Mouse (Mus musculus): ENCODE results near the gene Col26a1. TPM values are rescaled to one million over a fixed set of nuclear protein-coding genes. Genes with fewer than 3 reads are reported as not detected.

Gene Col26a1
- polyA plus RNA-seq, 1 experiment, result 1.00 TPM

- Histone ChIP-seq H3K36me3 (ENCODE audit: control insufficient read depth, insufficient read depth) (no peaks in the 10 kb centered on the region), H3ac (ENCODE audit: control insufficient read depth, insufficient read length) (no peak overlapping the region), H3K27me3 (ENCODE audit: control insufficient read depth, insufficient read depth, insufficient read length) (no peaks in the 10 kb centered on the region), H3K4me2 (ENCODE audit: low read depth) (no peak overlapping the region), H3K4me3 (no peak overlapping the region), H3K79me2 (ENCODE audit: control insufficient read depth, insufficient read depth) (no peaks in the 10 kb centered on the region)
- TF ChIP-seq MYOD1 (IDR thresholded peaks at IDR 0.05; ENCODE audit: control insufficient read depth in 1 of 3, insufficient read length in 2 of 3, low read depth in 2 of 3) (no peak), TCF3 (IDR thresholded peaks at IDR 0.05; ENCODE audit: insufficient read length, low read depth) (no peak), CEBPB (IDR thresholded peaks at IDR 0.05; ENCODE audit: insufficient read depth, poor library complexity, severe bottlenecking) (no peak), E2F4 (IDR thresholded peaks at IDR 0.05; ENCODE audit: insufficient read depth) (no peak), USF1 (IDR thresholded peaks at IDR 0.05; ENCODE audit: low read depth) (no peak), POLR2AphosphoS2 (IDR thresholded peaks at IDR 0.05; ENCODE audit: insufficient read length, low read depth) (no peak), MYOG (IDR thresholded peaks at IDR 0.05; ENCODE audit: control insufficient read depth in 1 of 3, insufficient read depth in 1 of 3, insufficient read length in 2 of 3, low read depth in 2 of 3) (no peak), REST (IDR thresholded peaks at IDR 0.05; ENCODE audit: insufficient read depth, insufficient read length) (no peak), TCF12 (IDR thresholded peaks at IDR 0.05; ENCODE audit: insufficient read depth, poor library complexity, severe bottlenecking) (no peak), MAX (IDR thresholded peaks at IDR 0.05; ENCODE audit: low read depth) (no peak), POLR2A (IDR thresholded peaks at IDR 0.05; ENCODE audit: insufficient read length, low read depth) (no peak), SRF (IDR thresholded peaks at IDR 0.05; ENCODE audit: control insufficient read depth, insufficient read length, low read depth) (no peak)
Measured at GRCm38 (mm10) chr5:136922830-136923229, 39.8 kb upstream of the Col26a1 start.

- H3K27me3 ChIP-seq (ENCODE audit: control insufficient read depth, insufficient read depth, insufficient read length), result no peaks in the 10 kb centered on the region
- H3K36me3 ChIP-seq (ENCODE audit: control insufficient read depth, insufficient read depth), result no peaks in the 10 kb centered on the region
- no peaks in the 10 kb centered on the region for H3K79me2 ChIP-seq (ENCODE audit: control insufficient read depth, insufficient read depth)
- H3K4me2 ChIP-seq (ENCODE audit: low read depth), result peak overlapping the region; percentile 79
- peak overlapping the region; percentile 66 for H3K4me3 ChIP-seq
- H3ac ChIP-seq (ENCODE audit: control insufficient read depth, insufficient read length), result peak overlapping the region; percentile 44
- TF ChIP-seq CEBPB (IDR thresholded peaks at IDR 0.05; ENCODE audit: insufficient read depth, poor library complexity, severe bottlenecking) (no peak), REST (IDR thresholded peaks at IDR 0.05; ENCODE audit: insufficient read depth, insufficient read length) (no peak), SRF (IDR thresholded peaks at IDR 0.05; ENCODE audit: control insufficient read depth, insufficient read length, low read depth) (no peak), POLR2A (IDR thresholded peaks at IDR 0.05; ENCODE audit: insufficient read length, low read depth) (no peak), MAX (IDR thresholded peaks at IDR 0.05; ENCODE audit: low read depth) (no peak), MYOD1 (IDR thresholded peaks at IDR 0.05; ENCODE audit: control insufficient read depth in 1 of 3, insufficient read length in 2 of 3, low read depth in 2 of 3) (no peak), TCF3 (IDR thresholded peaks at IDR 0.05; ENCODE audit: insufficient read length, low read depth) (no peak), E2F4 (IDR thresholded peaks at IDR 0.05; ENCODE audit: insufficient read depth) (no peak), TCF12 (IDR thresholded peaks at IDR 0.05; ENCODE audit: insufficient read depth, poor library complexity, severe bottlenecking) (no peak), POLR2AphosphoS2 (IDR thresholded peaks at IDR 0.05; ENCODE audit: insufficient read length, low read depth) (no peak), USF1 (IDR thresholded peaks at IDR 0.05; ENCODE audit: low read depth) (no peak), MYOG (IDR thresholded peaks at IDR 0.05; ENCODE audit: control insufficient read depth in 1 of 3, insufficient read depth in 1 of 3, insufficient read length in 2 of 3, low read depth in 2 of 3) (no peak)
Measured at GRCm38 (mm10) chr5:136919546-136920301, 36.7 kb upstream of the Col26a1 start.

- H3K79me2 ChIP-seq (ENCODE audit: control insufficient read depth, insufficient read depth), result no peaks in the 10 kb centered on the region
- TF ChIP-seq USF1 (IDR thresholded peaks at IDR 0.05; ENCODE audit: low read depth), result no peak
- TF ChIP-seq SRF (IDR thresholded peaks at IDR 0.05; ENCODE audit: control insufficient read depth, insufficient read length, low read depth), result no peak
- no peak for TF ChIP-seq MYOD1 (IDR thresholded peaks at IDR 0.05; ENCODE audit: control insufficient read depth in 1 of 3, insufficient read length in 2 of 3, low read depth in 2 of 3)
- TF ChIP-seq TCF3 (IDR thresholded peaks at IDR 0.05; ENCODE audit: insufficient read length, low read depth), result no peak
- TF ChIP-seq MYOG (IDR thresholded peaks at IDR 0.05; ENCODE audit: control insufficient read depth in 1 of 3, insufficient read depth in 1 of 3, insufficient read length in 2 of 3, low read depth in 2 of 3), result no peak
- TF ChIP-seq TCF12 (IDR thresholded peaks at IDR 0.05; ENCODE audit: insufficient read depth, poor library complexity, severe bottlenecking), result no peak
- no peak for TF ChIP-seq REST (IDR thresholded peaks at IDR 0.05; ENCODE audit: insufficient read depth, insufficient read length)
- TF ChIP-seq MAX (IDR thresholded peaks at IDR 0.05; ENCODE audit: low read depth), result no peak
- no peak for TF ChIP-seq CEBPB (IDR thresholded peaks at IDR 0.05; ENCODE audit: insufficient read depth, poor library complexity, severe bottlenecking)
- peak; percentile 61 for TF ChIP-seq E2F4 (IDR thresholded peaks at IDR 0.05; ENCODE audit: insufficient read depth)
- TF ChIP-seq POLR2AphosphoS2 (IDR thresholded peaks at IDR 0.05; ENCODE audit: insufficient read length, low read depth), result peak; percentile 81
- TF ChIP-seq POLR2A (IDR thresholded peaks at IDR 0.05; ENCODE audit: insufficient read length, low read depth), result peak; percentile 41
- H3K4me2 ChIP-seq (ENCODE audit: low read depth), result peak overlapping the region; percentile 79
- H3ac ChIP-seq (ENCODE audit: control insufficient read depth, insufficient read length), result peak overlapping the region; percentile 44
- H3K4me3 ChIP-seq, result peak overlapping the region; percentile 66
- no peaks in the 10 kb centered on the region for H3K36me3 ChIP-seq (ENCODE audit: control insufficient read depth, insufficient read depth)
- no peaks in the 10 kb centered on the region for H3K27me3 ChIP-seq (ENCODE audit: control insufficient read depth, insufficient read depth, insufficient read length)
Measured at GRCm38 (mm10) chr5:136918655-136919472, 35.9 kb upstream of the Col26a1 start.

- peaks cover 3% of the 10 kb centered on the region for H3K36me3 ChIP-seq (ENCODE audit: control insufficient read depth, insufficient read depth)
- H3K4me2 ChIP-seq (ENCODE audit: low read depth), result no peak overlapping the region
- no peaks in the 10 kb centered on the region for H3K79me2 ChIP-seq (ENCODE audit: control insufficient read depth, insufficient read depth)
- no peaks in the 10 kb centered on the region for H3K27me3 ChIP-seq (ENCODE audit: control insufficient read depth, insufficient read depth, insufficient read length)
- H3ac ChIP-seq (ENCODE audit: control insufficient read depth, insufficient read length), result no peak overlapping the region
- H3K4me3 ChIP-seq, result no peak overlapping the region
- TF ChIP-seq POLR2AphosphoS2 (IDR thresholded peaks at IDR 0.05; ENCODE audit: insufficient read length, low read depth) (no peak), REST (IDR thresholded peaks at IDR 0.05; ENCODE audit: insufficient read depth, insufficient read length) (no peak), TCF12 (IDR thresholded peaks at IDR 0.05; ENCODE audit: insufficient read depth, poor library complexity, severe bottlenecking) (no peak), MAX (IDR thresholded peaks at IDR 0.05; ENCODE audit: low read depth) (no peak), CEBPB (IDR thresholded peaks at IDR 0.05; ENCODE audit: insufficient read depth, poor library complexity, severe bottlenecking) (no peak), TCF3 (IDR thresholded peaks at IDR 0.05; ENCODE audit: insufficient read length, low read depth) (no peak), USF1 (IDR thresholded peaks at IDR 0.05; ENCODE audit: low read depth) (no peak), MYOD1 (IDR thresholded peaks at IDR 0.05; ENCODE audit: control insufficient read depth in 1 of 3, insufficient read length in 2 of 3, low read depth in 2 of 3) (no peak), E2F4 (IDR thresholded peaks at IDR 0.05; ENCODE audit: insufficient read depth) (no peak), MYOG (IDR thresholded peaks at IDR 0.05; ENCODE audit: control insufficient read depth in 1 of 3, insufficient read depth in 1 of 3, insufficient read length in 2 of 3, low read depth in 2 of 3) (no peak), POLR2A (IDR thresholded peaks at IDR 0.05; ENCODE audit: insufficient read length, low read depth) (no peak), SRF (IDR thresholded peaks at IDR 0.05; ENCODE audit: control insufficient read depth, insufficient read length, low read depth) (no peak)
Measured at GRCm38 (mm10) chr5:136917613-136918242, 34.7 kb upstream of the Col26a1 start.

Measured in myocyte (in vitro differentiated cells).